Mouse (Mus musculus): ENCODE measurements around the gene Zfp62. TPM values are rescaled to one million over a fixed set of nuclear protein-coding genes. Genes with fewer than 3 reads are reported as not detected.
"Not testable (repeated sequence)": the region's sequence is repeated elsewhere in the genome, so short reads cannot be mapped to it uniquely, and the experiment has no call there.

Zfp62 gene
- 24.2 and 26.6 TPM in 2 replicates for polyA plus RNA-seq (2015; fragmentation: Nextera tagmentation; extraction: Ambion mirVana)

GRCm38 (mm10) chr11:49203129-49203768 is at the start of gene Zfp62:
Gene Zfp62 (plus strand): TSS chr11:49203292.
- peak within 1 kb of the TSS; percentile 76 for H3K4me3 ChIP-seq
- H3K9me3 ChIP-seq (replicated peaks), result no peaks in the 10 kb centered on the region
- peak within 1 kb of the TSS; percentile 84 for H3K9ac ChIP-seq
- peak within 1 kb of the TSS; percentile 99 for H3K27ac ChIP-seq
- no peaks in the 10 kb centered on the region for H3K27me3 ChIP-seq
- H3K4me2 ChIP-seq, result peak within 1 kb of the TSS; percentile 82
- H3K4me1 ChIP-seq (replicated peaks), result peaks cover 16% of the 10 kb centered on the region
- WGBS, result under 1% methylated on average over 47 of the region's 47 CpGs
- no peaks in the 10 kb centered on the region for H3K36me3 ChIP-seq
- peak; percentile 93 for ATAC-seq (replicated peaks; ENCODE audit: insufficient number of reproducible peaks, insufficient read depth, low FRiP score, low read depth)

GRCm38 (mm10) chr11:49154077-49154476 is 49.0 kb upstream of the Zfp62 start, which contains the start of gene Olfr1394:
Gene Olfr1394 (plus strand): TSS chr11:49154377.
- no peaks in the 10 kb centered on the region for H3K9me3 ChIP-seq (replicated peaks)
- H3K27me3 ChIP-seq, result no peaks in the 10 kb centered on the region
- no peak within 1 kb of the TSS for H3K9ac ChIP-seq
- H3K36me3 ChIP-seq, result no peaks in the 10 kb centered on the region
- WGBS, result 79% methylated on average over 1 of the region's 1 CpGs
- no peak within 1 kb of the TSS for H3K27ac ChIP-seq
- no peak within 1 kb of the TSS for H3K4me3 ChIP-seq
- no peaks in the 10 kb centered on the region for H3K4me1 ChIP-seq (replicated peaks)
- H3K4me2 ChIP-seq, result no peak within 1 kb of the TSS
- no peak for ATAC-seq (replicated peaks; ENCODE audit: insufficient number of reproducible peaks, insufficient read depth, low FRiP score, low read depth)

- ATAC-seq (replicated peaks; ENCODE audit: insufficient number of reproducible peaks, insufficient read depth, low FRiP score, low read depth), result no peak
These were observed 46.0 kb upstream of the Zfp62 start for GRCm38 (mm10) chr11:49156821-49157814.

GRCm38 (mm10) chr11:49168839-49169611 is 34.1 kb upstream of the Zfp62 start:
- Histone ChIP-seq H3K4me1 (replicated peaks) (peaks cover 7% of the 10 kb centered on the region), H3K27ac (no peak overlapping the region), H3K9me3 (replicated peaks) (no peaks in the 10 kb centered on the region; the same call in 1 of the 2 replicates), H3K4me3 (peak overlapping the region; percentile 37), H3K36me3 (no peaks in the 10 kb centered on the region), H3K4me2 (peak overlapping the region; percentile 64), H3K27me3 (peaks cover 30% of the 10 kb centered on the region), H3K9ac (no peak overlapping the region)
- no peak for ATAC-seq (replicated peaks; ENCODE audit: insufficient number of reproducible peaks, insufficient read depth, low FRiP score, low read depth)
- 7% methylated on average over 50 of the region's 50 CpGs for WGBS

More at GRCm38 (mm10) chr11:49156821-49157814, 46.0 kb upstream of the Zfp62 start:
- Histone ChIP-seq H3K4me1 (replicated peaks) (no peaks in the 10 kb centered on the region), H3K9me3 (replicated peaks) (no peaks in the 10 kb centered on the region), H3K4me3 (no peak overlapping the region), H3K9ac (no peak overlapping the region), H3K36me3 (no peaks in the 10 kb centered on the region), H3K4me2 (no peak overlapping the region), H3K27ac (no peak overlapping the region), H3K27me3 (no peaks in the 10 kb centered on the region)
- WGBS, result 82% methylated on average over 2 of the region's 2 CpGs

GRCm38 (mm10) chr11:49170576-49170975 is 32.5 kb upstream of the Zfp62 start:
- no peak overlapping the region for H3K4me3 ChIP-seq
- WGBS, result 83% methylated on average over 4 of the region's 4 CpGs
- ATAC-seq (replicated peaks; ENCODE audit: insufficient number of reproducible peaks, insufficient read depth, low FRiP score, low read depth), result no peak

GRCm38 (mm10) chr11:49175345-49175744 is 27.7 kb upstream of the Zfp62 start:
- Histone ChIP-seq H3K27ac (no peak overlapping the region), H3K36me3 (no peaks in the 10 kb centered on the region), H3K9me3 (replicated peaks) (no peaks in the 10 kb centered on the region), H3K4me2 (no peak overlapping the region), H3K9ac (no peak overlapping the region), H3K27me3 (peaks cover 4% of the 10 kb centered on the region), H3K4me3 (no peak overlapping the region), H3K4me1 (replicated peaks) (no peaks in the 10 kb centered on the region)
- ATAC-seq (replicated peaks; ENCODE audit: insufficient number of reproducible peaks, insufficient read depth, low FRiP score, low read depth), result no peak
- 76% methylated on average over 8 of the region's 8 CpGs for WGBS

More at GRCm38 (mm10) chr11:49170576-49170975, 32.5 kb upstream of the Zfp62 start:
- Histone ChIP-seq H3K27ac (no peak overlapping the region), H3K36me3 (no peaks in the 10 kb centered on the region), H3K9ac (no peak overlapping the region), H3K4me2 (no peak overlapping the region), H3K27me3 (peaks cover 30% of the 10 kb centered on the region), H3K4me1 (replicated peaks) (peaks cover 7% of the 10 kb centered on the region), H3K9me3 (replicated peaks) (no peaks in the 10 kb centered on the region; the same call in 1 of the 2 replicates)

GRCm38 (mm10) chr11:49176047-49176779 is 26.9 kb upstream of the Zfp62 start:
- H3K4me2 ChIP-seq; H3K4me1 ChIP-seq (replicated peaks); ATAC-seq (replicated peaks; ENCODE audit: insufficient number of reproducible peaks, insufficient read depth, low FRiP score, low read depth); H3K9me3 ChIP-seq (replicated peaks); H3K27ac ChIP-seq; H3K9ac ChIP-seq; H3K27me3 ChIP-seq; H3K36me3 ChIP-seq; H3K4me3 ChIP-seq: not testable (repeated sequence)
- 65% methylated on average over 4 of the region's 4 CpGs for WGBS

GRCm38 (mm10) chr11:49183172-49183571 is 19.9 kb upstream of the Zfp62 start:
- Histone ChIP-seq H3K4me3 (no peak overlapping the region), H3K4me2 (no peak overlapping the region), H3K4me1 (replicated peaks) (no peaks in the 10 kb centered on the region), H3K9me3 (replicated peaks) (no peaks in the 10 kb centered on the region), H3K9ac (no peak overlapping the region), H3K36me3 (no peaks in the 10 kb centered on the region), H3K27ac (no peak overlapping the region), H3K27me3 (no peaks in the 10 kb centered on the region)
- WGBS, result 49% methylated on average over 1 of the region's 1 CpGs
- ATAC-seq (replicated peaks; ENCODE audit: insufficient number of reproducible peaks, insufficient read depth, low FRiP score, low read depth), result no peak; the same call in 1 of the 2 replicates

- ATAC-seq (replicated peaks; ENCODE audit: insufficient number of reproducible peaks, insufficient read depth, low FRiP score, low read depth), result no peak
- Histone ChIP-seq H3K9ac (no peak overlapping the region), H3K36me3 (no peaks in the 10 kb centered on the region), H3K4me3 (peak overlapping the region; percentile 11), H3K27ac (peak overlapping the region; percentile 35; the same call in 1 of the 2 replicates), H3K9me3 (replicated peaks) (no peaks in the 10 kb centered on the region), H3K27me3 (no peaks in the 10 kb centered on the region), H3K4me2 (no peak overlapping the region), H3K4me1 (replicated peaks) (no peaks in the 10 kb centered on the region)
- 67% methylated on average over 6 of the region's 6 CpGs for WGBS
These were observed 16.6 kb upstream of the Zfp62 start for GRCm38 (mm10) chr11:49186452-49186851.

- peak within 1 kb of the TSS; percentile 35; the same call in 1 of the 2 replicates for H3K27ac ChIP-seq
- H3K4me3 ChIP-seq, result peak within 1 kb of the TSS; percentile 11
- H3K27me3 ChIP-seq, result no peaks in the 10 kb centered on the region
- H3K9ac ChIP-seq, result no peak within 1 kb of the TSS
- WGBS, result 64% methylated on average over 8 of the region's 8 CpGs
- no peaks in the 10 kb centered on the region for H3K9me3 ChIP-seq (replicated peaks)
- H3K4me2 ChIP-seq, result 0 out of 2 replicates have a peak within 1 kb of the TSS, but pooled peaks have one; percentile 9
- no peaks in the 10 kb centered on the region for H3K4me1 ChIP-seq (replicated peaks)
- no peaks in the 10 kb centered on the region for H3K36me3 ChIP-seq
- ATAC-seq (replicated peaks; ENCODE audit: insufficient number of reproducible peaks, insufficient read depth, low FRiP score, low read depth), result no peak
These were observed 16.1 kb upstream of the Zfp62 start, which contains the start of gene Btnl9 for GRCm38 (mm10) chr11:49186955-49187488. Gene Btnl9 (minus strand): TSS chr11:49187159.
